Mouse (Mus musculus) skeletal muscle tissue, postnatal 0 days (tissue): Measurements from ENCODE around the gene Cort. TPM values are rescaled to one million over a fixed set of nuclear protein-coding genes. Genes with fewer than 3 reads are reported as not detected.

Source experiments
- polyA plus RNA-seq: library from polyadenylated mRNA; unstranded; fragments of >200 nt; fragmentation: Nextera tagmentation; extraction: Ambion mirVana; gene quantifications from 2 replicates; pipeline ENCODE4 v1.2.1, GENCODE M21; 2015

The Cort gene
- polyA plus RNA-seq = 0.21 TPM in 1 of 2 replicates, not detected in the other

GRCm38 (mm10) chr4:149126663-149127062 is at the start of gene Cort:
Gene Cort (minus strand): TSS chr4:149126763.

GRCm38 (mm10) chr4:149166215-149166946 is 39.8 kb upstream of the Cort start, which contains the start of gene Pgd:
Gene Pgd (minus strand): TSS chr4:149166771.

GRCm38 (mm10) chr4:149136982-149137770 is 10.6 kb upstream of the Cort start, which contains the start of gene Cenps:
Gene Cenps (minus strand): TSS chr4:149137629.

GRCm38 (mm10) chr4:149103875-149104561 is 22.5 kb downstream of the Cort start, which contains the start of gene Dffa:
Gene Dffa (plus strand): TSS chr4:149104146.

GRCm38 (mm10) chr4:149099369-149100017 is 27.1 kb downstream of the Cort start, which contains the start of gene Pex14:
Gene Pex14 (minus strand): TSS chr4:149099876.

Other genes with a start within 250 kb of the Cort start
- gene Pex14, start 26.9 kb downstream of the Cort start, polyA plus RNA-seq = 35.6 and 42.6 TPM in 2 replicates
- gene Dffa, start 22.6 kb downstream of the Cort start, polyA plus RNA-seq = 30.7 and 31.9 TPM in 2 replicates
- 6.0 and 7.7 TPM in 2 replicates for gene Cenps, start 10.9 kb upstream of the Cort start, polyA plus RNA-seq
- gene Pgd, start 40.0 kb upstream of the Cort start, polyA plus RNA-seq = 33.4 and 54.7 TPM in 2 replicates
- gene Kif1b, start 180.9 kb upstream of the Cort start, polyA plus RNA-seq = 105 and 122 TPM in 2 replicates